Mouse (Mus musculus): ENCODE data around the gene Endov. TPM values are rescaled to one million over a fixed set of nuclear protein-coding genes. Genes with fewer than 3 reads are reported as not detected.

Endov gene
- polyA plus RNA-seq (2017; shearing (Covaris generic)) = 12.9 TPM

DNA sequence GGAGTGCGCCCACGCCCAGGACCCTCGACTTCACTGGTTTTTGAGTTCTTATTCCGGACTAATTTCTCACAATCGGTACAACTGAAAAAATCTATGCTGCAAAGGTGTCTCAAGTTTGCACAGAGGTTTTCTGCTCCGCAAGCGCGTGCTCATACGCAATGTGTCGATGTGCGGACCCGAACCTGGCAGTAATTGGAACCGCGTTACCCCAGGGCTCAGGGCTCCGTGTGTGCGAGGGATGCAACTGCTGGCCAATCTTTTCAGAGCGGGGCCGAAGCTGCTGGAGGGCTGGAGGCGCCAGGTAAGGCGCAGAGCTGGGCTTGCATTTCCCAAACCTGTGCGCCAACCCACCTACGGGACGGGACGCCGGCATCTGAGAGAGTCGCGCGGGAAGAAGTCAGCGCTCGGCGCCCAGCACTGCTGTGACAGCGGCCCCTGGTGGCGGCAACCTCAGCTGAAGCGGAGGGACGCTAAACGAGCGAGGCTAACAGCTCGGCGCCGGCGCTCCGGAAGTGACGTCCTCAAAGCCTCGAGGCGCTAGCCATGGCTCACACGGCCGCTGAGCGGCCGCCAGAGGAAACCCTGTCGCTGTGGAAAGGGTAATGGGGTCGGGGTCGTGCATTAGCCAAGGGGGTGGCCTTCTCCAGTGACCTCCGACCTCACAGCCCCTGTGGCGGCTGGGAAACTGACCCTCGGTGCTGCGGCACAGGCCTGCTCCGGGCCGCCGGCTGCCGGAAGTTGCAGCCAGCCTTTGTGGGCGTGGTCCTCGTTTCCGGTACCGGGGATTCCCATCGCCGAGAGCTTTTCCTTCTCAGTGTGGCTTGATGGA lies at the start of gene Endov:
Endov (plus strand) TSS at position 487 of the 829 bp plus-strand sequence.

DNA sequence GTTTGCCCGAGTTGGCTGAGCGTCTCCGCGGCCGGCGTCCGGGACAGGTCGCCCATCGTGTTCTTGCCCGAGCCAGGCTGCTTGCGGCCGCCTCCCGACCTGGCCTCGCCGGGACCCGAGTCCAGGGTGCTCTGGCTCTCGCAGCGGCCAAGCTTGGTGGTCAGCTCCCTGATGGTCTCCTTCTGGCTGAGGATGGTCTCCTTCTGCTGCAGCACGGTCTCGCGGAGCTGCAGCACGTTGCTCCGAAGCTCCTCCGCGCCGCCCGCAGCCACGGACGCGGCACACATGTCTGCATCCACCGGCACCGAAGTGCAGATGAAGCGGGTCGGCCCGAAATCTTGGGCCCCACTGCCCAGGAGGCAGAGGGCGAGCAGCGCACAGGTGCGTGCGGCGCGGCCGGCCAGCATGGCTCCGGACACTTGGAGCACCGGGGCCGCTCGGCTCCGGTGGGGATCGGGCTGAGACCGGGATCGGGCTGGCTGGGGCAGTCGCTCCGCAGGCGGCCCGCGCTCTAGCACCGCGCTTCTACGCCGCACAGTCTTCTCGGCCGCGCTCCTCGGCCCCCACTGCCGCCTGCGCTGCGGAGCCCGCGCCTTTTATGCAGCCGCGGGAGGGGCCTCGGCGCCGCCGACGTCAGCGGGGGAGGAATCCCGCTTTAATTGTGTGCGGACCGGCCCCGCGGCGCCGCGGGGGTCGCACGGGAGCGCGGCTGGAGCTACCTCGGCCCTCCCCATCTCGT lies 56.2 kb downstream of the Endov start, which contains the start of gene Nptx1:
Nptx1 (minus strand) TSS at position 571 of the 739 bp plus-strand sequence.

Other genes with a start within 250 kb of the Endov start
- 38.9 TPM for gene Gaa, start 223.5 kb upstream of the Endov start, polyA plus RNA-seq (2017; shearing (Covaris generic))
- gene Eif4a3, start 191.3 kb upstream of the Endov start, polyA plus RNA-seq (2017; shearing (Covaris generic)) = 293 TPM
- not detected for gene Card14, start 183.6 kb upstream of the Endov start, polyA plus RNA-seq (2017; shearing (Covaris generic))
- gene Sgsh, start 135.8 kb upstream of the Endov start, polyA plus RNA-seq (2017; shearing (Covaris generic)) = 10.8 TPM
- 57.1 TPM for gene Slc26a11, start 135.8 kb upstream of the Endov start, polyA plus RNA-seq (2017; shearing (Covaris generic))
- 16.0 TPM for gene Rnf213, start 98.2 kb upstream of the Endov start, polyA plus RNA-seq (2017; shearing (Covaris generic))
- gene Nptx1, start 56.4 kb downstream of the Endov start, polyA plus RNA-seq (2017; shearing (Covaris generic)) = 0.09 TPM
- gene Rptor, start 111.6 kb downstream of the Endov start, polyA plus RNA-seq (2017; shearing (Covaris generic)) = 33.1 TPM

Data from effector memory CD4-positive, alpha-beta T cell, adult 5 months (primary cell).